Mouse (Mus musculus): ENCODE measurements around the gene Tmem94. TPM values are rescaled to one million over a fixed set of nuclear protein-coding genes. Genes with fewer than 3 reads are reported as not detected.

The Tmem94 gene
- polyA plus RNA-seq (2014; fragmentation: Illumina TruSeq; extraction: RNeasy Lipid Tissue Mini Kit (QIAGEN cat#74804); ENCODE audit: low read depth, low replicate concordance): 33.3 TPM

DNA sequence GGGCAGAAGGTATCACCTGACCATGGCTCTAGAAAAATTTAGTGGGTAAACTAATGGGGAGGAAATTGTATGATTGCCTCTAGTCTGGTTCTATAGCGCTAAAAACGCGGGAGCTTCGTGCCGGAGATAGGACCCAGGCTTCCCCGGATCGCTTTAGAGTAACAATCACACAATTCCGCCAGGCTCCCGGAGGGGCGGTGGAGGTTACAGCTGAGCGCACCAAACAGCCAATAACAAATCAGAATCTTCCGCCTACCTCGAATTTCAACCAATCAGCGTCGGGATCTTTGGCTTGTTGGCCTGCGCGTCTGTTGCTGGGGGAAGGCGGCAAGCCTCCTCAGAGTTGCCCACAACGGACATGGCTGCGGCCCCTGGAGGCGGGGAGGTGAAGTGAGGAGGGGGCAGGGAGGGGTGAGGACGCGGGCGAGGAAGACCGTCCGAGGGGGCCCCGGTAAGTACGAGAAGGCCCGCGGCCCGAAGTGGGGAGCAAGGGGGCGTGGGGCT is at the start of gene Tmem94:
Tmem94 (plus strand) TSS at position 331 of the 504 bp plus-strand sequence.

GRCm38 (mm10) chr11:115813507-115814296 is 48.5 kb downstream of the Tmem94 start, which contains the start of gene Caskin2:
Caskin2 (minus strand) TSS chr11:115813639.

DNA sequence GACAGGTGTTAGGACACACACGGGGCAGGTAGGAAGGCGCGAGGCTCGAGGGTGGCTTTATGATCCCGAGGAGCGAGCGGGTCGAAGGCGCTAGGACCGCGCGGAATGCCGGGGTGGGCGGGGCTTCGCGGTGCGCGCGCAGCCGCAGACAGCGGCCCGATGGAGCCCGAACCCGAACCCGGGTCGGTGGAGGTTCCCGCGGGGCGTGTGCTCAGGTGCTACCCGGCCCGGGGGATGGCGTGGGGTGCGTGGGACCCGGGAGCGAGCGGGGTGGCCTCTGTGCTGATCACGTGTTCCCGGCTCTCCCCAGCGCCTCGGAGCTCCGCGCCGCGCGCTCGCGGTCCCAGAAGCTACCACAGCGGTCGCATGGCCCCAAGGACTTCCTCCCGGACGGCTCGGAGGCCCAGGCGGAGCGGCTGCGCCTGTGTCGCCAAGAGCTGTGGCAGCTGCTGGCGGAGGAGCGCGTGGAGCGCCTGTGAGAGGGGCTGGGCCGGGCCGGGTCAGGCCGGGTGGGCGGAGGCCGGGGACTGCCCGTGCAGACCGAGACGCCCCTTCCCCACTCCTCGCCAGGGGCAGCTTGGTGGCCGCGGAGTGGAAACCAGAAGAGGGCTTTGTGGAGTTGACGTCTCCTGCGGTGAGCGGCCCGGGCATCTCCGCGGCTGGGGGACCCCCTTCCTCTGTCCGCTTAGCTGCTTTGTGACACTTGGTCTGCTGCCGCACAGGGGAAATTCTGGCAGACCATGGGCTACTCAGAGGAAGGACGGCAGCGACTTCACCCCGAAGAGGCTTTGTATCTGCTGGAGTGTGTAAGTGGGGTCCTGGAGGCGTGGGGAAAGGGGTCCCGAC is 49.6 kb downstream of the Tmem94 start, which contains the start of gene Tsen54:
Tsen54 (plus strand) TSS at position 120 of the 846 bp plus-strand sequence.

DNA sequence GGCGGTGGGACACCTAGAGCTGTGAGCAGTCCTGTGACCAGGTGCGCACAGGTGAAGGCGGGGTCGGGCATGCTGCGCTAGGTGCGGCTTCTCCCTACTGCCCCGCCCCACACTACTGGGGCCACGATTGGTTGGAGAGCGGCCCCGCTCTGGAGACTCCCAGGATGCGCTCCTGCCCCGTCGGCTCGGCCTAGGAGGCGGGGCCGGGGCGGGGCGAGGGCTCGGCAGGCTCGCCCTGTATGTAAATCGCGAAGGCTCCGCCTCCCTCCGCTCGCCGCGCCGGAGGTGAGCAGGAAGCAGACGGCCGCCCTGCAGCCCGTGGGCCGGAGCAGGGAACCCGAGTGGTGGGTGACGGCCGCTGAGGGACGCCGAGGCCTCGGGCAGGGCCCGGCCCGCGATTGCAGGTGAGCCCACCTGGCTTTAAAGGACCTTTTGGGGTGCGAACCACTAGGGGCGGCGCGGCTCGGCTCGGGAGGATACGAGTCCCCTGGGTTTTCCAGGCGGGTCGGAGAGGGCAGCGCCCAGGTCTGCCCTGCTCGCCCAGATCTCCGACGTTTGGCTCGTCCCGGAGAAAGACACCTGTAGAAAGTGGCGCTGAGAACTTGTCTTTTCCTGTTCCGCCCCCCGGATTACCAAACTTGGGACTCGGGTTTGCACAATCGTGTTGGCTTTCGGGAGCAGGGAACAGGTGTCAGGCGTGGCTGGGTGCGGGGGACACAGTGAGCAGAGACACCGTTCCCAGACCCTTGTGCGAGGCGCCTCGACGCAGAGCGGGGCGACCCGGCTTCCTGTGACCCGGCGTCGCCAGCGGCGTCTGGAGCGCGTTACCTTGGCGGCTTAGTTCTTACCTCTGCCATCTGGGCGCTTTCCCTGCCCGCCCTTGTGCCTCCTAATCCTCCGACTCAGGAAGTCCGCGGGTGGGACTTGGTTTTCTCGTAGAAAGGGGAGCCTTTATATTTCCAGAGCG is 58.8 kb downstream of the Tmem94 start, which contains the start of gene Llgl2:
Llgl2 (plus strand) TSS at position 276 of the 967 bp plus-strand sequence.

Other genes starting within 250 kb of the Tmem94 start
- gene Sumo2, start 229.2 kb upstream of the Tmem94 start, polyA plus RNA-seq (2014; fragmentation: Illumina TruSeq; extraction: RNeasy Lipid Tissue Mini Kit (QIAGEN cat#74804); ENCODE audit: low read depth, low replicate concordance): 253 TPM
- 35.1 TPM for gene Nup85, start 201.0 kb upstream of the Tmem94 start, polyA plus RNA-seq (2014; fragmentation: Illumina TruSeq; extraction: RNeasy Lipid Tissue Mini Kit (QIAGEN cat#74804); ENCODE audit: low read depth, low replicate concordance)
- 54.4 TPM for gene Mrps7, start 161.5 kb upstream of the Tmem94 start, polyA plus RNA-seq (2014; fragmentation: Illumina TruSeq; extraction: RNeasy Lipid Tissue Mini Kit (QIAGEN cat#74804); ENCODE audit: low read depth, low replicate concordance)
- 19.1 TPM for gene Gga3, start 161.4 kb upstream of the Tmem94 start, polyA plus RNA-seq (2014; fragmentation: Illumina TruSeq; extraction: RNeasy Lipid Tissue Mini Kit (QIAGEN cat#74804); ENCODE audit: low read depth, low replicate concordance)
- 75.7 TPM for gene Mif4gd, start 152.5 kb upstream of the Tmem94 start, polyA plus RNA-seq (2014; fragmentation: Illumina TruSeq; extraction: RNeasy Lipid Tissue Mini Kit (QIAGEN cat#74804); ENCODE audit: low read depth, low replicate concordance)
- 51.0 TPM for gene Slc25a19, start 137.1 kb upstream of the Tmem94 start, polyA plus RNA-seq (2014; fragmentation: Illumina TruSeq; extraction: RNeasy Lipid Tissue Mini Kit (QIAGEN cat#74804); ENCODE audit: low read depth, low replicate concordance)
- gene Grb2, start 56.8 kb upstream of the Tmem94 start, polyA plus RNA-seq (2014; fragmentation: Illumina TruSeq; extraction: RNeasy Lipid Tissue Mini Kit (QIAGEN cat#74804); ENCODE audit: low read depth, low replicate concordance): 55.1 TPM
- gene Caskin2, start 48.2 kb downstream of the Tmem94 start, polyA plus RNA-seq (2014; fragmentation: Illumina TruSeq; extraction: RNeasy Lipid Tissue Mini Kit (QIAGEN cat#74804); ENCODE audit: low read depth, low replicate concordance): 38.2 TPM
- gene Tsen54, start 49.3 kb downstream of the Tmem94 start, polyA plus RNA-seq (2014; fragmentation: Illumina TruSeq; extraction: RNeasy Lipid Tissue Mini Kit (QIAGEN cat#74804); ENCODE audit: low read depth, low replicate concordance): 12.0 TPM
- 66.4 TPM for gene Llgl2, start 58.6 kb downstream of the Tmem94 start, polyA plus RNA-seq (2014; fragmentation: Illumina TruSeq; extraction: RNeasy Lipid Tissue Mini Kit (QIAGEN cat#74804); ENCODE audit: low read depth, low replicate concordance)
- 13.7 TPM for gene Myo15b, start 93.0 kb downstream of the Tmem94 start, polyA plus RNA-seq (2014; fragmentation: Illumina TruSeq; extraction: RNeasy Lipid Tissue Mini Kit (QIAGEN cat#74804); ENCODE audit: low read depth, low replicate concordance)
- 13.8 TPM for gene Smim5, start 134.5 kb downstream of the Tmem94 start, polyA plus RNA-seq (2014; fragmentation: Illumina TruSeq; extraction: RNeasy Lipid Tissue Mini Kit (QIAGEN cat#74804); ENCODE audit: low read depth, low replicate concordance)
- 1.4 TPM for gene Smim6, start 146.6 kb downstream of the Tmem94 start, polyA plus RNA-seq (2014; fragmentation: Illumina TruSeq; extraction: RNeasy Lipid Tissue Mini Kit (QIAGEN cat#74804); ENCODE audit: low read depth, low replicate concordance)
- 30.6 TPM for gene Sap30bp, start 167.8 kb downstream of the Tmem94 start, polyA plus RNA-seq (2014; fragmentation: Illumina TruSeq; extraction: RNeasy Lipid Tissue Mini Kit (QIAGEN cat#74804); ENCODE audit: low read depth, low replicate concordance)
- 22.9 TPM for gene Recql5, start 168.0 kb downstream of the Tmem94 start, polyA plus RNA-seq (2014; fragmentation: Illumina TruSeq; extraction: RNeasy Lipid Tissue Mini Kit (QIAGEN cat#74804); ENCODE audit: low read depth, low replicate concordance)
- gene Itgb4, start 209.3 kb downstream of the Tmem94 start, polyA plus RNA-seq (2014; fragmentation: Illumina TruSeq; extraction: RNeasy Lipid Tissue Mini Kit (QIAGEN cat#74804); ENCODE audit: low read depth, low replicate concordance): 7.7 TPM
- 36.9 TPM for gene Galk1, start 247.3 kb downstream of the Tmem94 start, polyA plus RNA-seq (2014; fragmentation: Illumina TruSeq; extraction: RNeasy Lipid Tissue Mini Kit (QIAGEN cat#74804); ENCODE audit: low read depth, low replicate concordance)

Data from adipose tissue, adult 10 weeks (tissue).